Mouse (Mus musculus) heart, adult 18-20 months (tissue): ENCODE data around the gene Olfr394. TPM values are rescaled to one million over a fixed set of nuclear protein-coding genes. Genes with fewer than 3 reads are reported as not detected.
"Not testable (repeated sequence)": the region's sequence is repeated elsewhere in the genome, so short reads cannot be mapped to it uniquely, and the experiment has no call there.

ENCODE experiments used
- DNase-seq, 2 experiments: peaks; one replicate each; pipeline ENCODE4 v3.0.0; 2021 to 2022; ENCODE audit warnings: mixed read lengths in 1 of 2
- long read RNA-seq, 2 experiments: library from polyadenylated mRNA; stranded (forward); transcript quantifications; one replicate each; pipeline ENCODE4 v2.0.0; 2021
- total RNA-seq, 2 experiments: library from RNA; stranded (reverse); gene quantifications; 2 replicates each; pipeline ENCODE4 v1.2.3; 2021

Olfr394 gene
- not detected for total RNA-seq
- long read RNA-seq, experiment 1: 0 reads
- long read RNA-seq, experiment 2: 0 reads

- no peak for DNase-seq
Observed at GRCm38 (mm10) chr11:73890671-73891070, at the start of gene Olfr394. Olfr394 (minus strand) TSS chr11:73890771.

DNA sequence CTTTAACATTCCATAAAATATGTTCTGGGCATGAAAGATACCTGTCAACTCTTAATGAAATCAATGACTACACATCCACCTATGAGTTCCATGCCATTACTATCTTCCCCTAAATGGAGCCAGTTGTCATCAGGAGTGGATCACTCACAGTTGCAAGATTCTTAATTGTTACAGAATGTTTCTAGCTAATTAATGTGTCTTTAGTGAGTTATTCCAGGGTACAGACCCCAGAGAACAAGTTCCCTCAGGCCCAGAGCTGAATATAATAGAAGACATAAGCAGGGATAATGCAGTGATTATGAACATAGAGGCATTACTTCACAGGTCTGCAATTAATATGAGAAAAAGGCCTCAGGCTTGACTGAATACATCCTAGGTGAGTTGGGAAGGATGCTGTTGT is 45.8 kb upstream of the Olfr394 start, which contains the start of gene Olfr23:
Gene Olfr23, plus strand, starts transcription at position 301 of the 400 bp plus-strand sequence.
- DNase-seq: no peak

- not testable (repeated sequence) for DNase-seq
Observed at GRCm38 (mm10) chr11:73909199-73909598, 18.6 kb upstream of the Olfr394 start, which contains the start of gene Olfr395. Olfr395 (minus strand) TSS chr11:73909299.

DNA sequence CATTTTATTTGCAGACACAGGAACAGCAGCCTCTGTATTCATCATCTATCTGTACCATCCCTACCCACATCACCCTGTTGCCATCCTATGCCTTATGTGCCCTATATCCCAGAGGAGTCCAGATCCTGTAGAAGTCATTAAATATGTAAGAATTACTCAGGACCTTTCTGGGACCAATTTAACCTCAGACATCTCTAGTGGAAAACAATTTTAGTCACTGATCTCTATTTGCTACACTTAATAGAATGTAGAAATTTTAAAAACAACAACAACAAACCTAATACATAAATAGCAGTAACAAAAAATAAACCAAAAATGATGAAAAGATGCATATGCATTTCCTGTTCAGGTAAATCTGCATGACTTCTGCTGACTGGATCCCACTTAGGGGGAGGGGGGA is 39.2 kb downstream of the Olfr394 start, which contains the start of gene Olfr393:
Gene Olfr393, minus strand, starts transcription at position 101 of the 400 bp plus-strand sequence.
- DNase-seq: no peak

Other genes with a start within 250 kb of the Olfr394 start
- gene Zfp735, start 202.0 kb downstream of the Olfr394 start, total RNA-seq: not detected
- not detected for gene Olfr389, start 110.1 kb downstream of the Olfr394 start, total RNA-seq
- gene Olfr390, start 107.8 kb downstream of the Olfr394 start, total RNA-seq: not detected
- gene Olfr391-ps, start 87.7 kb downstream of the Olfr394 start, total RNA-seq: not detected
- gene Olfr392, start 73.7 kb downstream of the Olfr394 start, total RNA-seq: not detected
- not detected for gene Olfr393, start 39.3 kb downstream of the Olfr394 start, total RNA-seq
- not detected for gene Olfr395, start 18.5 kb upstream of the Olfr394 start, total RNA-seq
- not detected for gene Olfr23, start 45.9 kb upstream of the Olfr394 start, total RNA-seq
- gene Olfr397, start 70.0 kb upstream of the Olfr394 start, total RNA-seq: not detected
- gene Olfr398, start 99.6 kb upstream of the Olfr394 start, total RNA-seq: not detected
- not detected for gene Olfr139, start 165.8 kb upstream of the Olfr394 start, total RNA-seq
- not detected for gene Olfr399, start 165.8 kb upstream of the Olfr394 start, total RNA-seq
- gene Zfp616, start 179.2 kb upstream of the Olfr394 start, total RNA-seq: not detected
- gene Olfr401, start 222.9 kb upstream of the Olfr394 start, total RNA-seq: not detected